Mouse (Mus musculus) lung, postnatal 25 days (tissue): ENCODE results near the gene Ascl2.

Source experiments
- DNase-seq: peaks from one replicate; pipeline ENCODE4 v3.0.0; 2022; ENCODE audit warnings: low spot score

The Ascl2 gene

DNA sequence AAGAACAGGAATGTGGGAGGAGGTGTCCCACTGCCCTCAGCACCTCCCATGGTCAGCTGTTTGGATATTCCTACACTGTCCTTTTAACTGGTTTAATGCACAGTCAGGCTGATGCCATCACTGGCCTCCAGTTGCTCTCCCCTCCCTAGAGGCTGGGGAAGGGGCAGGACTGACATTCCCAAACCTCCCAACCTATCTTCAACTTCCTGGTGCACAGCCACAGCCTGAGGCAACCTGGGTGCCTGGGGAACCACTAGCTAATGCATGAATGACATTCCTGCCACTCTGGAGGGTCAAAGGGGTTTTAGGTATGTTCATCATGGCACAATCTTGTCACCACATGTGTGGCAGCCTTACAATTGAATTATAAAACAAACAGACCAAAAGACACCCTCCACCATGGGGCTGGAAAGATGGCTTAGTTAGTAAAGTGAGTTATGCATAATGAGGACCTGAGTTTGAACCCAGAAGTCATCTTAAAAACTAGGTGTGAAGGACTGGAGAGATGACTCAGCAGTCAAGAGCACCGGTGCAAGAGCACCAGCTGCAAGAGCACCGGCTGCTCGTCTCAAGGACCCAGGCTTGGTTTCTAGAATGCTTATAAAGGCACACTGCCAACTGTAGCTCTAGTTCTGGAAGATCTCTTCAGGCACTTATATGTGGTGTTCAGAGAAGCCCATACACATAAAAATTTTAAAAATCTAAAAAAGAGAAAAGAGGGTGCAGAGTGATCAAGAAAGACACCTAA is 28.5 kb upstream of the Ascl2 start:
- peak; percentile 59 for DNase-seq

- DNase-seq, result no peak
These were observed 27.9 kb upstream of the Ascl2 start for GRCm38 (mm10) chr7:142996998-142997397.

GRCm38 (mm10) chr7:142995630-142996338 is 26.7 kb upstream of the Ascl2 start:
- no peak for DNase-seq

DNA sequence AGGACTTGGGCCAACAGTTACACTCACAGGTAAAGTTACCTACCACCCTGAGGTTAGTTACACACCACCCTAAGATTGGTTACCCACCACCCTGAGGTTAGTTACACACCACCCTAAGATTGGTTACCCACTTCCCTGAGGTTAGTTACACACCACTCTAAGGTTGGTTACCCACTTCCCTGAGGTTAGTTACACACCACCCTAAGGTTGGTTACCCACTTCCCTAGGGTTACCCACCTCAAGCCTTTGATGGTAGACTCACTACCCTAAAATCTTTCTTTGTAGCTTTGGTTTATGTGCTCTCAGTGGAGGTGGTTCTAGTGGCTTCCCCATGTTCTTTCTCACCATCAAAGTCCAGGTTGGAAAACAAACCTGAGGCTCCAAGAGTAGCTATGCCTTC is 25.9 kb upstream of the Ascl2 start:
- no peak for DNase-seq

DNA sequence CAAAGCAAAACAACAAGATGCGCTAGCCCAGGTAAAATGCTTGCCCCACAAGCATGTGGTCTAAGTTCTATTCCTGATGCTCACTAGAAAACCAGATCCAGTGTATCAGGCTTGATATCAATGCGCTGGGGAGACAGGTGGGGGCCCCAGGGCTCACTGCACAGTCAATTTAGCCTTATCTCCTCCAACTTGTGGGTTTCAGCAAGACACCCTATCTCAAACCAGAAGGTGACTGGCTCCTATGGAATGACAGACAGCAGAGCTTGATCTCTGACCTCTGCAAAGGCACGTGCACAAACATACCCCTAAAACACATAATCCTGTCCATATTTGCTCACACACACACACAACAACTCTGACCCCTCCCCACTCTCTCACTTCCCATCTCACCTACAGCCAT is 18.7 kb upstream of the Ascl2 start:
- no peak for DNase-seq

- DNase-seq, result no peak
These were observed 16.1 kb upstream of the Ascl2 start for GRCm38 (mm10) chr7:142985146-142985545.

DNA sequence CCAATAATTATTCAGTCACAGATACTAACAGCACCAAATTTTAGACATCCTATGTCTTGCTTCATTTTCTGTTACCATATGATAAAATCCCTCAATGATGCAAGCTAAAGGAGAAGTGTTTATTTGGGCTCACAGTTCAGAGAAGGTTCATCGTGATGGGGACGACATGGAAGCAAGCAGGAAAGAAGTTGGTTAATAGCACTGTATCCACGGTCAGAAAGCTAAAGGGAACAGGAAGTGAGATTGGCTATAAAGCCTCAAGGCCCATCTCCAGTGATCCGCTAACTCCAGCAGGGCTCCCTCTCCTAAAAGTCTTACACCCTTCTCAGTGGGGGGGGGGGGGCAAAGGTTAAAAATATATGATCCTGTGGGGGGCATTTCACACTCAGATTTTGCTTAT is 12.8 kb upstream of the Ascl2 start:
- DNase-seq, result no peak

DNA sequence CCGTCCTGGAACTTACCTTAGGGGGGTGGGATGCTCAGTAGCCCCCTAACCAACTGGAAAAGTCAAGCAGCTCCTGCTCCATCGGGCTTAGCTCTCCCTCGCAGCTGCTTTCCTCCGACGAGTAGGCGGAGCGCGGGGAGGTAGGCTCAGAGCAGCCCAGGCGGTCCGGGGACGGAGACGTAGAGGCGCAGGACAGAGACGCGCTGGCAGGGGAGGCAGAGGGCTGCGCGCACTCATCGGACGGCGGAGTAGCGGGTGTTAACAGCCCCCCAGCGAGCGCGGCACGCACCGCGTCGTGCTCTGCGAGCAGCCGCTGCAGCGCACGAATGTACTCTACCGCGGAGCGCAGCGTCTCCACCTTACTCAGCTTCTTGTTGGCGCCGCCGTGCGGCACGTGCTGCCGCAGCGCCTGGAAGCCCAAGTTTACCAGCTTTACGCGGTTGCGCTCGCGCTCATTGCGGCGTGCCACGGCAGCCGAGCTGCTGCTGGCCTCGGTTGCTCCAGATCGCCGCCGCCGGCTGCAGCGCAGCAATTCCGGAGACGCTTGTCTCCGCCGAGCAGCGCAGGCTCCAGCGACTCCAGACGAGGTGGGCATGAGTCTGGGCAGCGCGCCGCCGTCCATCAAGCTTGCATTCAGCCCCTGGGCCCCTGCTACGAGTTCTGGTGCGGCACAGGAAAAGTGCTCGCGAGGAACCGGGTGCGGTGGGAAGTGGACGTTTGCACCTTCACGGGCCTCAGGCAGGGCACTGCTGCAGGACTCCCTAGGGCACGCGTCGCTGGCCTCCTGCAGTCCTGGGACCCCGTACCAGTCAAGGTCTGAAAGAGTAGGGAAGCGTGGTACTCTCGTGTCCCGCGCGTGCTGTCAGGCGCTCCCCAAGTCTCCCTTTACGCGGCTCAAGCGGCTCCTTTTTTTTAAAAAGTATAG is 918 bp downstream of the Ascl2 start:
- peak; percentile 48 for DNase-seq

DNA sequence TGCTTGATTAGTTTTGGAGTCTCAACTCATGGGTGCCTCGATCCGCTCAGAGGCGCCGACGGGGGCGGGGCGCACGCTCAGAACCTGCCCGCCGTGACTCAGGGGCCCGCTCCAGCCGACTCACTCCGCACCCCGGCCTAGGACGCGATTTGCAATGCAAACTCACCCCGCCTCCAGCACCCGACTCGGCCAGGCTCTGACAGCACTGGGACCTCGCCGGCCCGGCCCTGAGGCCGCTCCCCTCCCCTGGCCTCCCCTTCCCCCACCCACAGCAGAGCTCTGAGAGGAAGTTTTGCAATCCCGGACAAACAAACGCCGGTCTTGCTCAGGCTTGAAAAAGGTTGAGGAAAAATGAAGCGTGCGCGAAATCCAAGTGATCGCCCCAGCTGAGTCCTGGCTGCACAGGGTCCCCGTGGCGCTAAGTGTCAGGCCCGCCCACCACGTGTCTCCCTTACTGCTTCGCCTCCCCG is 1.6 kb downstream of the Ascl2 start:
- DNase-seq, result peak; percentile 44

DNA sequence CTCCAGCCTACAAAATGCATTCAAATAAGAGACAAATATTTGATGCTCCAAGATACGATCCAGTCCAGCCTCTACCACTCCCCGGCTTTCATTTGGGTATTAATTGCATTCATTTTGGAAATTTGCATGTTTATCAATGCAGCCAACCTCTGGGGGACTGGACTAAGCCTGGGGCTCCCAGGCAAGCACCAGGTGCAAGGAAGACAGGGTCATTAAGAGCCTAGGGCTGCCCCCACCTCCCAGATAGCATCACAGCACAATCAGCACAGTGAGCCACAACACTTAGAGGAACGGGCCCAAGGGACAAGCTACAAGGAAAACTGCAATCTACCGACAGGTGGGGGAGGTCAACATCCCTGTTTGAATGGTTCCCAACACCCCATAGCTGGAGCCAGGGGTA is 9.3 kb downstream of the Ascl2 start:
- DNase-seq, result no peak

- no peak for DNase-seq
These were observed 10.2 kb downstream of the Ascl2 start for GRCm38 (mm10) chr7:142958817-142959216.

GRCm38 (mm10) chr7:142956018-142956417 is 13.0 kb downstream of the Ascl2 start:
- no peak for DNase-seq

DNA sequence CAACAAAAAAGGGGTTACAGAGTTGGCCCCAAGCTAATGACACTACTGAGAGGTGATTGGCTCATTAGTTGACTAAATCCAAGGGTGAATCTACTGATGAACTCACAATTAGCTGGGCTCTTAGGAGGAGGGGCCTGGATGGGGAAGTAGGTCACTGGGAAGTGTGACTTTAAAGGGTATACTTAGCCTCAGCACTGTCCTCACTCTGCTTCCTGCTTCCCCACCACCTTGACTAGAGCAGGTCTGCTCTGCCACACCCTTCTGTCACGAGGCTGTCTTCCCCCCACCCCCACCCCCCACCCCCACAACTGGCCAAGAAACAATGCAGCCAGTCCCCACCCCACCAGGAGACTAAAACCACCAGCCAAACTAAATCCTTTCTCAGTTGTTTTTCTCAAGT is 19.5 kb downstream of the Ascl2 start:
- DNase-seq, result no peak

GRCm38 (mm10) chr7:142937631-142938030 is 31.4 kb downstream of the Ascl2 start:
- DNase-seq, result no peak

DNA sequence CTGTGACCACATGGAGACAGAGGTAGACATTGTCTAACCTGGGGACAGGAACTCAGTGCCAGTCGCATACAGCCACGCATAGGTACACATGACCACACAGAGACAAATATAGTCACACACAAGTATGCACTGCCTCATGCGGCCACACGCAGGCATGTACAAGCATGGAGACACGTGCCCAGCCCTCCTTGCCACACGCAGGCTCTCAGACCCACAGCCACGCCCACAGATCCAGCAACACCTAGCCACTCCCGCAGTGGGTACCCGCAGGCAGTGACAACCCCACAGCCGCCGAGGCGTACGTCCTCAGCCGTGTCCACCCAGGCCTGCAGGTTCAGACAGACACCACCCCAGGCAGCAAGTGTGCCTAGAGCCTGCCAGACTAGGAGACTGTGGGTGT is 33.4 kb downstream of the Ascl2 start:
- DNase-seq, result no peak

DNA sequence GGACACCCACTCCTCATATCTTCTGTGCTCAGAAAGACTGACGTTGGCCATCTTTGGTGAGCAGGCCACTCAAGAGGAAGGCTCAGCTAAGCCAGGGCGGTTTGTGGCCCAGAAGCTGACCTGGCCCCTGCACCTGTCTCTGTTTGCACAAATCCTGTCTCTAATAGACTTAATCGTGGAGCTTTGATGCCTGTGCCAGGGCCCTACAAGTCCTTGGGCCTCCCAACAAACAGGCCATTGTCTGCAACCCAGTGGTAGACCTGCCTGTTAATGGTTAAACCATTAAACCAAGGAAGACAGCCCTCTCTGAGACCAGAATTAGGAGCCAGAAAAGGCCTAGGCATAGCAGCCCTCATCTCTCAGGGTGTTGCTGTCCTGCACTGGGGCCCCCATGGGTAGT is 36.6 kb downstream of the Ascl2 start:
- no peak for DNase-seq

DNA sequence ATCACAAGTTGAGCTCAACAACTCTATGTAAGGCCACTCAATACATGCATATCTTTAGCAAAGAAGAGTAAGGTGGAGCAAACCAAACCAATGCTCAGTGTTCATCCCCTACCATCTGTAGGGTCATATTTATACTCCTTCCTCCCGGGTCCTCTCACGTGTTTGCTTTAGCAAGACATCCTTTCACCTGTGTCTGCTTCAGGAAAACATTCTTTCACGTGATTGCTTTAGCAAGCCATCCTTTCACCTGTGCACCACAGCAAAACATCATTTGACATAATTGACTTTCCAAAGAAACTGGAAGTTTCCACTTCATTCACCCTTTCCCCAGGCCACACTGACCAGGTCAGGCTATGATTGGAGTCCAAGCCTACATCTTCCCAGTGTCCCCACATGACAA is 38.0 kb downstream of the Ascl2 start, which contains the start of gene Th:
Gene Th (minus strand): TSS at position 101 of the 400 bp plus-strand sequence.
- no peak for DNase-seq

- DNase-seq, result no peak
These were observed 39.5 kb downstream of the Ascl2 start for GRCm38 (mm10) chr7:142929516-142929915.

DNA sequence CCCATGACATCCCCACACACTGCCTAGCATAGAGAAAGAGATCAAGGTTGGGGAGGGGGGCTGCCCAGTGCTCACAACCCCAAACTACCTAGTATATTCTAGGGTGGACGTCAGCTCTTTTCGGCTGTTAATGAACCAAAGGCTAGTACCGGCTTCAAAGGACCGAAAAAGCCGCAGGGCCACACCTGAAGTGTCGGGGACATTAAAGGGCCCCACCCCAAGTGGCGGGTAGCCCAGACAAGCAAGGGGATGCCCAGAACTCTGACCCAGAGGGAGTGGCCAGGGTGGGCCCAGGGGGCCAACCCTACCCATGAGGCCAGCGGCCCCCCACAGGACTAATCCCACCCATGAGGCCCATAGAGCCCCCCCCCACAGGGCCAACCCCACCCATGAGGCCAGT is 41.8 kb downstream of the Ascl2 start:
- no peak for DNase-seq

DNA sequence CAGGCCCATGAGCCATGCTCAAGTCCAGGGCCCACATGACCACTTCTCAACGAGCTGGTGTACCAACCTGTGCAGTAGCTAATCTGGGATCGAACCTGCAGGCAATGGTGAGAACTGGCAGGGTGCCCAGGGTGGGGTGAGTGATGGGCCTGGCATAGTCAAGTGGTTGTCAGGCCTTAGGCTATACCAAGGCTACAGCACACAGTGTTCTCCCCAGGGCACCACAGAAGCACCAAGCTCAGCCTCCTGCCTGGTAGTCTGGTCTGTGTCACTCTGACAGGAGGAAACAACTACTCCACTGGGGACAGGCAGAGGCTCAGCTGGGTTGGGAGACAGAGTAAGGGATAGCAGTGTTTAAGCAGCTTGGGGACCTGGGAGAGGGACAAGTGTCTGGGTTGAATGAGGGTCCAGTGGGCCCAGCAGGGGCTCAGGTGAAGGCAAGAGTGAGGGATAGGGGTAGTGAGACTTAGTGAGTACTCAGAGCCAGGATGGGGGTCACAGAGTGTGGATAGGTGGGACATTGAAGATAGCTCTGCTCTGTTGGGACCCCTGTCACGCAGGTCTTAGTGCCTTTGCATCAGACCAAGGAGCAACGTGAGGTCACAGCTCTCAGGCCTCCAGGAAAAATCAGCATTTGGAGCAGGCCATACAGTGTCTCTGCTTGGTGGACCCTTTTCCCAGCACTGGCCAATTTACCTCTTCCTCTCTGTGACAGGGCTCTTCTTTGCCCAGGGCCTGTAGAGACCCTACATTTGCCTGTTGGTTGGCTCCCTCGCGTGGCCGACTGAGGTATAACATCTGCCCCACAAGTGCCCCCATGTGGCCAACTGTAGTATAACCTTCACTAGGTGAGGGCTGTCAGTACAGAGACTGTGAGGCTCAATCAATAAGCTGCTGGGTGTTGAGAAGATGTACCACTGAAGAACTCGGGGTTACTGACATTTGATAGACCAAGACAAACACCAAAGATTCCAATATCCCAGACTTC is 50.1 kb downstream of the Ascl2 start:
- DNase-seq, result peak; percentile 57

DNA sequence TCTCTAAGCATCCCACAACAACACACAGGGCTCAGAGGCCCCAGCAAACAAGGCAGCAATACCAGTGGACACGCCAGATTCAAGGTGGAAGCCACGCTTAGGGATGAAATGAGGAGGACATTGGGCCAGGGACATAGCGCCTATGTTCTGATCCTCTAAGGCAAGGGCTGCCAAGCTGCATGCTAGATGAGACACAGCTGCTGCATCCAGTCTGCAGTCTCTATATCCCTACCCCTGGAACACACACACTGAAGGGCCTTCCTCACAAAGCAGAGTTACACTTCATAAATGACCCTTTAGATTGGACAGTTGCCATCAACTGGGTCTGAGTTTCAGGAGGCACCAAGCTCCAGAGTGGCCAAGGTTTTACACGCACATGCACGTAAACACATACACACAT is 51.4 kb downstream of the Ascl2 start:
- DNase-seq, result no peak
